Mouse (Mus musculus): Measurements from ENCODE around the gene Itpkc. TPM values are rescaled to one million over a fixed set of nuclear protein-coding genes. Genes with fewer than 3 reads are reported as not detected.

Gene Itpkc
- total RNA-seq, 2 experiments from 2014 or later = 11.7 to 12.6 TPM

GRCm38 (mm10) chr7:27167475-27168094 is 60.9 kb downstream of the Itpkc start:
- peak overlapping the region; percentile 98 for H3K27ac ChIP-seq
- TF ChIP-seq CTCF (IDR thresholded peaks at IDR 0.05) = no peak
- H3K4me3 ChIP-seq = peak overlapping the region; percentile 71
- intact Hi-C loops (cut with DNase I) = loop anchor here (1.0 to 2.0 kb wide), 3 partner anchors 11 to 61 kb away; partner anchors contain the start of genes BC024978, Itpkc and Rab4b
- no peak for DNase-seq (ENCODE audit: extremely low spot score in 1 of 2, low spot score in 2 of 2)

GRCm38 (mm10) chr7:27166614-27167474 is 61.6 kb downstream of the Itpkc start, which contains the start of gene Egln2:
Gene Egln2, minus strand, starts transcription at chr7:27166802.
- H3K4me3 ChIP-seq = peak within 1 kb of the TSS; percentile 71
- peak; percentile 95 to 96 for DNase-seq (ENCODE audit: extremely low spot score in 1 of 2, low spot score in 2 of 2)
- no peak; the same call in 1 of the 2 replicates for TF ChIP-seq CTCF (IDR thresholded peaks at IDR 0.05)
- intact Hi-C loops (cut with DNase I) = loop anchor here (1.0 to 2.0 kb wide), 3 partner anchors 11 to 62 kb away; partner anchors contain the start of genes BC024978, Itpkc and Rab4b
- H3K27ac ChIP-seq = peak within 1 kb of the TSS; percentile 98

GRCm38 (mm10) chr7:27166229-27166613 is 62.2 kb downstream of the Itpkc start:
- Histone ChIP-seq H3K27ac (peak overlapping the region; percentile 98), H3K4me3 (peak overlapping the region; percentile 71)
- TF ChIP-seq CTCF (IDR thresholded peaks at IDR 0.05) = no peak
- DNase-seq (ENCODE audit: extremely low spot score in 1 of 2, low spot score in 2 of 2) = peak; percentile 74 to 81
- intact Hi-C loops (cut with DNase I) = loop anchor here (2.0 kb wide), 2 partner anchors 29 to 63 kb away; partner anchors contain the start of genes BC024978 and Itpkc

GRCm38 (mm10) chr7:27165696-27166095 is 62.8 kb downstream of the Itpkc start:
- no peak for DNase-seq (ENCODE audit: extremely low spot score in 1 of 2, low spot score in 2 of 2)
- intact Hi-C loops (cut with DNase I) = loop anchor here (2.0 kb wide), 2 partner anchors 29 to 63 kb away; partner anchors contain the start of genes BC024978 and Itpkc
- Histone ChIP-seq H3K4me3 (peak overlapping the region; percentile 71), H3K27ac (peak overlapping the region; percentile 98)
- no peak for TF ChIP-seq CTCF (IDR thresholded peaks at IDR 0.05)

- DNase-seq (ENCODE audit: extremely low spot score in 1 of 2, low spot score in 2 of 2) = no peak
- intact Hi-C loops (cut with DNase I) = no loop called here
- Histone ChIP-seq H3K27ac (peak overlapping the region; percentile 98), H3K4me3 (peak overlapping the region; percentile 71)
- no peak for TF ChIP-seq CTCF (IDR thresholded peaks at IDR 0.05)
Measured at GRCm38 (mm10) chr7:27165007-27165655, 63.3 kb downstream of the Itpkc start.

GRCm38 (mm10) chr7:27164112-27164947 is 64.1 kb downstream of the Itpkc start:
- no peak for TF ChIP-seq CTCF (IDR thresholded peaks at IDR 0.05)
- no peak for DNase-seq (ENCODE audit: extremely low spot score in 1 of 2, low spot score in 2 of 2)
- intact Hi-C loops (cut with DNase I) = no loop called here
- H3K27ac ChIP-seq = peak overlapping the region; percentile 98
- peak overlapping the region; percentile 71 for H3K4me3 ChIP-seq

- no peak for TF ChIP-seq CTCF (IDR thresholded peaks at IDR 0.05)
- Histone ChIP-seq H3K27ac (peak overlapping the region; percentile 98; the same call in 1 of the 2 replicates), H3K4me3 (peak overlapping the region; percentile 71)
- intact Hi-C loops (cut with DNase I) = no loop called here
- no peak for DNase-seq (ENCODE audit: extremely low spot score in 1 of 2, low spot score in 2 of 2)
Measured at GRCm38 (mm10) chr7:27163450-27163805, 65.0 kb downstream of the Itpkc start.

- Histone ChIP-seq H3K4me3 (peak overlapping the region; percentile 71; the same call in 1 of the 2 replicates), H3K27ac (no peak overlapping the region)
- TF ChIP-seq CTCF (IDR thresholded peaks at IDR 0.05) = no peak
- intact Hi-C loops (cut with DNase I) = no loop called here
- DNase-seq (ENCODE audit: extremely low spot score in 1 of 2, low spot score in 2 of 2) = no peak
Measured at GRCm38 (mm10) chr7:27162780-27163449, 65.5 kb downstream of the Itpkc start.

GRCm38 (mm10) chr7:27161744-27162143 is 66.7 kb downstream of the Itpkc start:
- no peak for TF ChIP-seq CTCF (IDR thresholded peaks at IDR 0.05)
- H3K4me3 ChIP-seq = no peak overlapping the region
- intact Hi-C loops (cut with DNase I) = no loop called here
- no peak overlapping the region for H3K27ac ChIP-seq
- no peak for DNase-seq (ENCODE audit: extremely low spot score in 1 of 2, low spot score in 2 of 2)

- intact Hi-C loops (cut with DNase I) = no loop called here
- H3K27ac ChIP-seq = no peak overlapping the region
Measured at GRCm38 (mm10) chr7:27160921-27161320, 67.5 kb downstream of the Itpkc start.

More at GRCm38 (mm10) chr7:27160921-27161320, 67.5 kb downstream of the Itpkc start:
- TF ChIP-seq CTCF (IDR thresholded peaks at IDR 0.05) = no peak
- peak in 1 of 2 experiments; percentile 8 for DNase-seq (ENCODE audit: extremely low spot score in 1 of 2, low spot score in 2 of 2)
- H3K4me3 ChIP-seq = no peak overlapping the region

Data from left cerebral cortex, adult 2 months (tissue).